ENCODE assay signal across 9 mouse cellular contexts in genomic region chr9:107627387-107628255, GRCm38 (mm10). TPM values are rescaled to one million over a fixed set of nuclear protein-coding genes. Genes with fewer than 3 reads are reported as not detected.
DNase-seq lines count a peak whose midpoint lies in the region; ATAC-seq lines count a peak whose summit lies in the region.
"Had no signal": no experiment of that assay in that cellular context is flagged by ENCODE, and none has a peak within 500 bp of the region (broad histone marks: within the 10 kb centered on the region; RNA-seq: fewer than 3 reads in every experiment).

No protein-coding gene starts in this region.

- H3K4me1 ChIP-seq in heart, embryonic 12.5 days (replicated peaks) = peaks cover 89% of the 10 kb centered on the region
- peaks cover 82% of the 10 kb centered on the region for H3K4me1 ChIP-seq in hindbrain, embryonic 12.5 days
- H3K4me1 ChIP-seq in midbrain, embryonic 14.5 days (ENCODE audit: control insufficient read depth, insufficient read depth, low read length) = peaks cover 74% of the 10 kb centered on the region

- peak overlapping the region; percentile 88 for H3K27ac ChIP-seq in heart, embryonic 12.5 days (ENCODE audit: poor library complexity, severe bottlenecking)
- peak overlapping the region; percentile 97 for H3K27ac ChIP-seq in hindbrain, embryonic 12.5 days
- peak overlapping the region; percentile 99 for H3K27ac ChIP-seq in midbrain, embryonic 14.5 days (replicated peaks; ENCODE audit: low read depth, low read length)

- H3K9ac ChIP-seq in heart, embryonic 12.5 days = peak overlapping the region; percentile 68
- H3K9ac ChIP-seq in hindbrain, embryonic 12.5 days = peak overlapping the region; percentile 68
- H3K9ac ChIP-seq in midbrain, embryonic 14.5 days (replicated peaks; ENCODE audit: low read length) = peak overlapping the region; percentile 56

- H3K27me3 ChIP-seq in heart, embryonic 12.5 days (replicated peaks) = no peaks in the 10 kb centered on the region
- H3K27me3 ChIP-seq in hindbrain, embryonic 12.5 days = no peaks in the 10 kb centered on the region
- no peaks in the 10 kb centered on the region for H3K27me3 ChIP-seq in midbrain, embryonic 14.5 days (ENCODE audit: control insufficient read depth, insufficient read depth, low read length)

- H3K36me3 ChIP-seq in heart, embryonic 12.5 days = peaks cover 51% of the 10 kb centered on the region
- H3K36me3 ChIP-seq in hindbrain, embryonic 12.5 days = peaks cover 25% of the 10 kb centered on the region
- H3K36me3 ChIP-seq in midbrain, embryonic 14.5 days (ENCODE audit: control insufficient read depth, insufficient read depth, low read length) = peaks cover 14% of the 10 kb centered on the region

- DNase-seq in heart, postnatal 4 days = no peak
- peak; percentile 42 for DNase-seq in brain, adult 2 months (ENCODE audit: low read depth, low spot score)
- no peak for DNase-seq in midbrain, embryonic 14.5 days
- DNase-seq in Muller cell, postnatal 12 days (ENCODE audit: inconsistent ontology term) = no peak
- no peak for DNase-seq in embryo, embryonic 10 days (ENCODE audit: low spot score)

- H3K9me3 ChIP-seq in heart, embryonic 12.5 days (replicated peaks) = no peaks in the 10 kb centered on the region
- no peaks in the 10 kb centered on the region for H3K9me3 ChIP-seq in hindbrain, embryonic 12.5 days (replicated peaks)
- no peaks in the 10 kb centered on the region for H3K9me3 ChIP-seq in midbrain, embryonic 14.5 days (ENCODE audit: control insufficient read depth, low read length)

- H3K4me2 ChIP-seq in heart, embryonic 12.5 days = peak overlapping the region; percentile 47
- H3K4me2 ChIP-seq in hindbrain, embryonic 12.5 days (replicated peaks) = peak overlapping the region; percentile 99
- peak overlapping the region; percentile 85 for H3K4me2 ChIP-seq in midbrain, embryonic 14.5 days (ENCODE audit: low read length)

- no peak overlapping the region for H3K4me3 ChIP-seq in heart, embryonic 12.5 days
- H3K4me3 ChIP-seq in hindbrain, embryonic 12.5 days = peak overlapping the region; percentile 7; the same call in 1 of the 2 replicates
- H3K4me3 ChIP-seq in midbrain, embryonic 14.5 days (replicated peaks; ENCODE audit: low read depth, low read length) = no peak overlapping the region

- WGBS in heart, embryonic 12.5 days = 25% methylated on average over 20 of the region's 20 CpGs
- 21% methylated on average over 20 of the region's 20 CpGs for WGBS in hindbrain, embryonic 12.5 days
- WGBS in midbrain, embryonic 14.5 days = 9% methylated on average over 20 of the region's 20 CpGs

- no peak for ATAC-seq in heart, embryonic 12.5 days (ENCODE audit: insufficient number of reproducible peaks, low FRiP score)
- no peak for ATAC-seq in hindbrain, embryonic 12.5 days (ENCODE audit: low FRiP score)
- ATAC-seq in midbrain, embryonic 14.5 days (ENCODE audit: low FRiP score, low TSS enrichment) = no peak
- no peak for ATAC-seq in CD4-positive, CD25-positive, alpha-beta regulatory T cell, adult 4 months

RNA-seq across cellular contexts. Expression of gene Gnai2, which starts 7.5 kb away (rescaled TPM):
- 404 and 442 TPM in 2 replicates for polyA plus RNA-seq in heart, embryonic 12.5 days (2016; fragmentation: Nextera tagmentation; extraction: Ambion mirVana)
- total RNA-seq in heart, postnatal 4 days (2021) = 100 to 1,000 TPM; 462 to 469 TPM
- polyA plus RNA-seq in hindbrain, embryonic 12.5 days (2016; fragmentation: Nextera tagmentation; extraction: Ambion mirVana) = 516 and 531 TPM in 2 replicates
- 284 and 326 TPM in 2 replicates for polyA plus RNA-seq in midbrain, embryonic 14.5 days (2014; fragmentation: Nextera tagmentation; extraction: Ambion mirVana)
- 100 to 1,000 TPM; 120 to 139 TPM for polyA plus RNA-seq in CD4-positive, CD25-positive, alpha-beta regulatory T cell, adult 4 months (2017; shearing (Covaris generic))

RNA-seq across cellular contexts. Expression of gene Sema3b, which starts 18.6 kb away (rescaled TPM):
- 10.7 and 11.2 TPM in 2 replicates for polyA plus RNA-seq in heart, embryonic 12.5 days (2016; fragmentation: Nextera tagmentation; extraction: Ambion mirVana)
- total RNA-seq in heart, postnatal 4 days (2021) = 10 to 100 TPM; 16.2 to 18.8 TPM
- 5.1 TPM in 2 replicates for polyA plus RNA-seq in hindbrain, embryonic 12.5 days (2016; fragmentation: Nextera tagmentation; extraction: Ambion mirVana)
- 1.5 and 3.2 TPM in 2 replicates for polyA plus RNA-seq in midbrain, embryonic 14.5 days (2014; fragmentation: Nextera tagmentation; extraction: Ambion mirVana)
- polyA plus RNA-seq in CD4-positive, CD25-positive, alpha-beta regulatory T cell, adult 4 months (2017; shearing (Covaris generic)) = not detected

RNA-seq across cellular contexts. Expression of gene Ifrd2, which starts 40.2 kb away (rescaled TPM):
- 34.0 and 35.5 TPM in 2 replicates for polyA plus RNA-seq in heart, embryonic 12.5 days (2016; fragmentation: Nextera tagmentation; extraction: Ambion mirVana)
- 10 to 100 TPM; 41.6 to 44.4 TPM for total RNA-seq in heart, postnatal 4 days (2021)
- polyA plus RNA-seq in hindbrain, embryonic 12.5 days (2016; fragmentation: Nextera tagmentation; extraction: Ambion mirVana) = 19.5 and 21.9 TPM in 2 replicates
- 14.5 and 15.7 TPM in 2 replicates for polyA plus RNA-seq in midbrain, embryonic 14.5 days (2014; fragmentation: Nextera tagmentation; extraction: Ambion mirVana)
- 10 to 100 TPM; 30.1 to 36.2 TPM for polyA plus RNA-seq in CD4-positive, CD25-positive, alpha-beta regulatory T cell, adult 4 months (2017; shearing (Covaris generic))

RNA-seq across cellular contexts. Expression of gene Slc38a3, which starts 41.7 kb away (rescaled TPM):
- polyA plus RNA-seq in heart, embryonic 12.5 days (2016; fragmentation: Nextera tagmentation; extraction: Ambion mirVana) = 2.9 and 3.2 TPM in 2 replicates
- 1 to 10 TPM; 8.0 to 8.1 TPM for total RNA-seq in heart, postnatal 4 days (2021)
- polyA plus RNA-seq in hindbrain, embryonic 12.5 days (2016; fragmentation: Nextera tagmentation; extraction: Ambion mirVana) = 12.5 and 12.9 TPM in 2 replicates
- polyA plus RNA-seq in midbrain, embryonic 14.5 days (2014; fragmentation: Nextera tagmentation; extraction: Ambion mirVana) = 20.4 and 31.9 TPM in 2 replicates
- polyA plus RNA-seq in CD4-positive, CD25-positive, alpha-beta regulatory T cell, adult 4 months (2017; shearing (Covaris generic)) = not detected
- total RNA-seq: neutrophil, adult 5-6 weeks had no signal

RNA-seq across cellular contexts. Expression of gene Hyal3, which starts 47.0 kb away (rescaled TPM):
- 0.49 and 0.64 TPM in 2 replicates for polyA plus RNA-seq in heart, embryonic 12.5 days (2016; fragmentation: Nextera tagmentation; extraction: Ambion mirVana)
- 1 to 10 TPM in 1 of 2 experiments, under 1 TPM in 1; 0.74 to 1.1 TPM for total RNA-seq in heart, postnatal 4 days (2021)
- polyA plus RNA-seq in hindbrain, embryonic 12.5 days (2016; fragmentation: Nextera tagmentation; extraction: Ambion mirVana) = 1.2 and 1.4 TPM in 2 replicates
- polyA plus RNA-seq in midbrain, embryonic 14.5 days (2014; fragmentation: Nextera tagmentation; extraction: Ambion mirVana) = 0.89 and 1.4 TPM in 2 replicates
- 1 to 10 TPM in 1 of 2 experiments, under 1 TPM in 1; 0.90 to 1.4 TPM for polyA plus RNA-seq in CD4-positive, CD25-positive, alpha-beta regulatory T cell, adult 4 months (2017; shearing (Covaris generic))

Comparison
In these comparisons a context has a peak if more than half of its experiments do, and no peak if none do; other contexts are left out.
1. H3K4me2 ChIP-seq: peak in every context shown above with its lines; median percentile 99 in hindbrain, embryonic 12.5 days; 85 in midbrain, embryonic 14.5 days; 47 in heart, embryonic 12.5 days.